Mouse (Mus musculus) embryonic fibroblast, embryonic 13.5 days (primary cell): ENCODE results near the gene Numb.
"Not testable (repeated sequence)": the region's sequence is repeated elsewhere in the genome, so short reads cannot be mapped to it uniquely, and the experiment has no call there.

Experiments
- CTCF ChIP-seq: IDR thresholded peaks from 2 replicates; pipeline ENCODE4 v1.5.1; 2011; ENCODE audit warnings: mild to moderate bottlenecking, control low read depth, low read length, moderate library complexity, borderline replicate concordance; ENCODE audit not compliant: insufficient read depth
- POLR2A ChIP-seq: IDR thresholded peaks from 2 replicates; pipeline ENCODE4 v1.6.1; 2011; ENCODE audit warnings: low read depth, mild to moderate bottlenecking, control low read depth, low read length, moderate library complexity

- TF ChIP-seq POLR2A, CTCF: not testable (repeated sequence)
Observed at GRCm38 (mm10) chr12:83885065-83885464, 36.7 kb downstream of the Numb start.
